Mouse (Mus musculus) stomach, embryonic 15.5 days (tissue): Measurements from ENCODE around the gene Slc22a23. TPM values are rescaled to one million over a fixed set of nuclear protein-coding genes. Genes with fewer than 3 reads are reported as not detected.
"Not testable (repeated sequence)": the region's sequence is repeated elsewhere in the genome, so short reads cannot be mapped to it uniquely, and the experiment has no call there.

Experiments used
- ATAC-seq: fragments of 200-750 bp; cut with Nextera tagmentation; 2 replicates; pipeline ENCODE4 v1.8.0; 2017; ENCODE audit warnings: low read depth, moderate number of reproducible peaks, moderate TSS enrichment; ENCODE audit not compliant: insufficient read depth, low FRiP score
- H3K27ac ChIP-seq: fragments of 300-500 bp; sonication (generic); 2 replicates; pipeline ENCODE4 v1.5.1; 2015; ENCODE audit warnings: mild to moderate bottlenecking, inconsistent platforms
- H3K27me3 ChIP-seq: fragments of 300-500 bp; sonication (generic); replicated peaks from 2 replicates; pipeline ENCODE4 v1.6.1; 2015; ENCODE audit warnings: inconsistent platforms
- H3K36me3 ChIP-seq: fragments of 300-500 bp; sonication (generic); 2 replicates; pipeline ENCODE4 v1.6.1; 2015; ENCODE audit warnings: inconsistent platforms
- H3K4me1 ChIP-seq: fragments of 300-500 bp; sonication (generic); 2 replicates; pipeline ENCODE4 v1.6.1; 2015; ENCODE audit warnings: inconsistent platforms
- H3K4me2 ChIP-seq: fragments of 300-500 bp; sonication (generic); 2 replicates; pipeline ENCODE4 v1.6.1; 2015; ENCODE audit warnings: mild to moderate bottlenecking, inconsistent platforms
- H3K4me3 ChIP-seq: fragments of 300-500 bp; sonication (generic); replicated peaks from 2 replicates; pipeline ENCODE4 v1.5.1; 2015; ENCODE audit warnings: inconsistent platforms
- H3K9ac ChIP-seq: fragments of 300-500 bp; sonication (generic); 2 replicates; pipeline ENCODE4 v1.6.1; 2015; ENCODE audit warnings: inconsistent platforms
- H3K9me3 ChIP-seq: fragments of 300-500 bp; sonication (generic); 2 replicates; pipeline ENCODE4 v1.6.1; 2016; ENCODE audit warnings: inconsistent platforms
- WGBS: fragments of 180-500 bp; shearing (Covaris S2); methylation state at CpG from one replicate; pipeline ENCODE4 v1.1.7; 2015; 5-methylcytosine and 5-hydroxymethylcytosine counted together
- polyA plus RNA-seq: library from polyadenylated mRNA; unstranded; fragments of >200 nt; fragmentation: Nextera tagmentation; extraction: Ambion mirVana; gene quantifications from 2 replicates; pipeline ENCODE4 v1.2.1, GENCODE M21; 2015

Slc22a23 gene
- polyA plus RNA-seq = 3.7 and 3.9 TPM in 2 replicates

- ATAC-seq = peak; percentile 75
- 0 out of 2 replicates have a peak within 1 kb of the TSS, but pooled peaks have one; percentile 44 for H3K27ac ChIP-seq
- 3% methylated on average over 61 of the region's 69 CpGs for WGBS
Observed at GRCm38 (mm10) chr13:34345128-34346085, at the start of gene Slc22a23. TSS of gene Slc22a23 (minus strand) at chr13:34345182.

GRCm38 (mm10) chr13:34394305-34394704, 49.3 kb upstream of the Slc22a23 start:
- H3K4me2 ChIP-seq, H3K4me3 ChIP-seq, H3K36me3 ChIP-seq, ATAC-seq, H3K9ac ChIP-seq, H3K27ac ChIP-seq, H3K27me3 ChIP-seq, H3K4me1 ChIP-seq, H3K9me3 ChIP-seq: not testable (repeated sequence)
- 73% methylated on average over 14 of the region's 16 CpGs for WGBS

More at GRCm38 (mm10) chr13:34345128-34346085, at the start of gene Slc22a23:
- H3K36me3 ChIP-seq = no peaks in the 10 kb centered on the region
- peak within 1 kb of the TSS; percentile 63 for H3K9ac ChIP-seq
- peak within 1 kb of the TSS; percentile 90 for H3K4me2 ChIP-seq
- no peaks in the 10 kb centered on the region for H3K27me3 ChIP-seq
- H3K4me1 ChIP-seq = 0 out of 2 replicates have a peak, but pooled peaks cover 9% of the 10 kb centered on the region
- no peaks in the 10 kb centered on the region for H3K9me3 ChIP-seq
- peak within 1 kb of the TSS; percentile 77 for H3K4me3 ChIP-seq

GRCm38 (mm10) chr13:34392376-34392775, 47.4 kb upstream of the Slc22a23 start:
- H3K4me1 ChIP-seq = no peaks in the 10 kb centered on the region
- H3K9me3 ChIP-seq = no peaks in the 10 kb centered on the region
- no peak overlapping the region for H3K27ac ChIP-seq
- no peaks in the 10 kb centered on the region for H3K27me3 ChIP-seq
- 56% methylated on average over 7 of the region's 7 CpGs for WGBS
- no peak for ATAC-seq
- no peaks in the 10 kb centered on the region for H3K36me3 ChIP-seq
- no peak overlapping the region for H3K9ac ChIP-seq
- no peak overlapping the region for H3K4me2 ChIP-seq
- no peak overlapping the region for H3K4me3 ChIP-seq

GRCm38 (mm10) chr13:34388219-34388618, 43.2 kb upstream of the Slc22a23 start:
- H3K4me3 ChIP-seq = no peak overlapping the region
- ATAC-seq = no peak
- H3K27me3 ChIP-seq = no peaks in the 10 kb centered on the region
- H3K9ac ChIP-seq = no peak overlapping the region
- 74% methylated on average over 5 of the region's 5 CpGs for WGBS
- no peaks in the 10 kb centered on the region for H3K36me3 ChIP-seq
- no peaks in the 10 kb centered on the region for H3K4me1 ChIP-seq
- no peaks in the 10 kb centered on the region for H3K9me3 ChIP-seq
- no peak overlapping the region for H3K27ac ChIP-seq
- no peak overlapping the region for H3K4me2 ChIP-seq

- Histone ChIP-seq H3K4me1 (no peaks in the 10 kb centered on the region), H3K27ac (no peak overlapping the region), H3K4me3 (no peak overlapping the region), H3K27me3 (no peaks in the 10 kb centered on the region), H3K9me3 (no peaks in the 10 kb centered on the region), H3K36me3 (no peaks in the 10 kb centered on the region), H3K9ac (no peak overlapping the region), H3K4me2 (no peak overlapping the region)
- no peak for ATAC-seq
- 56% methylated on average over 3 of the region's 3 CpGs for WGBS
Observed at GRCm38 (mm10) chr13:34383416-34383815, 38.4 kb upstream of the Slc22a23 start.

GRCm38 (mm10) chr13:34378926-34379325, 33.9 kb upstream of the Slc22a23 start:
- 86% methylated on average over 3 of the region's 3 CpGs for WGBS
- no peaks in the 10 kb centered on the region for H3K36me3 ChIP-seq
- no peaks in the 10 kb centered on the region for H3K9me3 ChIP-seq
- H3K4me2 ChIP-seq = no peak overlapping the region
- H3K9ac ChIP-seq = no peak overlapping the region
- no peak overlapping the region for H3K4me3 ChIP-seq
- H3K4me1 ChIP-seq = no peaks in the 10 kb centered on the region
- no peak for ATAC-seq
- no peak overlapping the region for H3K27ac ChIP-seq
- H3K27me3 ChIP-seq = no peaks in the 10 kb centered on the region

- Histone ChIP-seq H3K4me2 (no peak overlapping the region), H3K27me3 (no peaks in the 10 kb centered on the region), H3K4me3 (no peak overlapping the region), H3K36me3 (no peaks in the 10 kb centered on the region), H3K9ac (no peak overlapping the region), H3K27ac (no peak overlapping the region), H3K4me1 (no peaks in the 10 kb centered on the region), H3K9me3 (no peaks in the 10 kb centered on the region)
- ATAC-seq = no peak
- WGBS = 80% methylated on average over 4 of the region's 4 CpGs
Observed at GRCm38 (mm10) chr13:34375145-34375544, 30.2 kb upstream of the Slc22a23 start.

GRCm38 (mm10) chr13:34372870-34373478, 28.0 kb upstream of the Slc22a23 start:
- Histone ChIP-seq H3K4me1 (no peaks in the 10 kb centered on the region), H3K27me3 (no peaks in the 10 kb centered on the region), H3K36me3 (no peaks in the 10 kb centered on the region), H3K9ac (no peak overlapping the region), H3K4me3 (no peak overlapping the region), H3K4me2 (no peak overlapping the region), H3K27ac (no peak overlapping the region), H3K9me3 (no peaks in the 10 kb centered on the region)
- 86% methylated on average over 5 of the region's 5 CpGs for WGBS
- ATAC-seq = no peak

- no peak overlapping the region for H3K27ac ChIP-seq
- no peaks in the 10 kb centered on the region for H3K36me3 ChIP-seq
- no peak overlapping the region for H3K4me2 ChIP-seq
- 85% methylated on average over 6 of the region's 6 CpGs for WGBS
- H3K4me1 ChIP-seq = no peaks in the 10 kb centered on the region
- no peak overlapping the region for H3K9ac ChIP-seq
- ATAC-seq = no peak
- H3K27me3 ChIP-seq = no peaks in the 10 kb centered on the region
- H3K4me3 ChIP-seq = no peak overlapping the region
- H3K9me3 ChIP-seq = no peaks in the 10 kb centered on the region
Observed at GRCm38 (mm10) chr13:34371951-34372869, 27.2 kb upstream of the Slc22a23 start.

GRCm38 (mm10) chr13:34370281-34370825, 25.4 kb upstream of the Slc22a23 start:
- no peak overlapping the region for H3K9ac ChIP-seq
- no peak overlapping the region for H3K27ac ChIP-seq
- H3K9me3 ChIP-seq = no peaks in the 10 kb centered on the region
- no peaks in the 10 kb centered on the region for H3K27me3 ChIP-seq
- H3K36me3 ChIP-seq = no peaks in the 10 kb centered on the region
- 79% methylated on average over 4 of the region's 4 CpGs for WGBS
- H3K4me1 ChIP-seq = no peaks in the 10 kb centered on the region
- no peak for ATAC-seq
- H3K4me2 ChIP-seq = no peak overlapping the region
- H3K4me3 ChIP-seq = no peak overlapping the region

- no peak overlapping the region for H3K4me3 ChIP-seq
- H3K9me3 ChIP-seq = no peaks in the 10 kb centered on the region
- H3K27ac ChIP-seq = no peak overlapping the region
- H3K9ac ChIP-seq = no peak overlapping the region
- H3K4me1 ChIP-seq = no peaks in the 10 kb centered on the region
- 75% methylated on average over 1 of the region's 1 CpGs for WGBS
- ATAC-seq = no peak
- H3K4me2 ChIP-seq = no peak overlapping the region
- no peaks in the 10 kb centered on the region for H3K27me3 ChIP-seq
- H3K36me3 ChIP-seq = no peaks in the 10 kb centered on the region
Observed at GRCm38 (mm10) chr13:34365226-34365625, 20.2 kb upstream of the Slc22a23 start.
